Mouse (Mus musculus): ENCODE measurements around the gene Gpx3.

The Gpx3 gene
- long read RNA-seq, experiment 1, transcript Gpx3-201 (5 exons, 1,594 nt): major isoform, 186 of 198 reads
- long read RNA-seq, experiment 1, partial matches to known transcripts: 4 of 198 reads
- long read RNA-seq, experiment 1, other reads (novel, unspliced or antisense): 8 of 198 reads
- long read RNA-seq, experiment 2, transcript Gpx3-201 (5 exons, 1,594 nt): major isoform, 313 of 342 reads
- long read RNA-seq, experiment 2, partial matches to known transcripts: 24 of 342 reads
- long read RNA-seq, experiment 2, other reads (novel, unspliced or antisense): 5 of 342 reads

DNA sequence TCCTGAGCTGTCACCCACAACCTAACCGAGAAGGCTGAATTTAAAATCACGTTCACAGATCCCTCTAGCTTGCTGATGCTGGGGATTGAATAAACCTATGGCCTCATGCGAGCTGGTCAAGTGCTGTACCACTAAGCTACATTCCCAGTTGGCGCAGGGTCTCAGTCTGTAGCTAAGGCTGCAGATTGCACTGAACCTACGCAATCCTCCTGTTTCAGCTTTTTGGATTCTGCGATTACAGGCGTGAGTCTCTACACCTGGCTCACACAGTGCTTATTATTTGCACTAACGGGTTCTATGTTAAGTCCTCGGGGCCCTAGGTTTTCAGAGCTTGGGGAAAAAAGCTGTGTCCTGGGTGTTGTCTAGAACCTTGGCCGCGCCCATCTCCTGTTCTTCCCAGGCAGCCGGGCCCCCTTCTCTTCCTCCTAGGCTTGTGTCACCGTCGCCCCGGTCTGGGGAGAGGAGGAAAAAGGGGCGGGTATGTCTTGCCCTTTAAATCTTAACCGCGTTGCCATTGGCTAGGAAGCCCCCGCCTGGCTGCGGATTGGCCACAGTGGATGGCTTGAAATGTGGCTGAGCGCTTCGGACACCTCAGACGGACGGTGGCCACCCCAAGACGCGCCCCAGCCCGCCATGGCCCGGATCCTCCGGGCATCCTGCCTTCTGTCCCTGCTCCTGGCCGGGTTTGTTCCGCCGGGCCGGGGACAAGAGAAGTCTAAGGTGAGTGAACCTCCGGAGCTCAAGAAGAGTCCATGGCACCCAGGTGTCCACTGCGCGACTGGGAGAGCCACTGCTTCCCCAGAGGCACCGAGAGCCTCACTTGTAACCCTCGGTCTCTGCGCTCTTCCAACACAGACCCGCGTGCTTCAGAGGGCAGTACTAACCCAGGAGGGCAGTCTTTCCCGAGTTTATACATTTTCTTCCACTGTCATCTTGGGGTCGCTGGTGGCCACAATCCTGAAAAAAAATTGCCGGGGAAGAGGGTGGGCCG, at the start of gene Gpx3:
Gene Gpx3 (plus strand): TSS at position 121 of the 991 bp plus-strand sequence.
- intact Hi-C loops (cut with DNase I): no loop called here

DNA sequence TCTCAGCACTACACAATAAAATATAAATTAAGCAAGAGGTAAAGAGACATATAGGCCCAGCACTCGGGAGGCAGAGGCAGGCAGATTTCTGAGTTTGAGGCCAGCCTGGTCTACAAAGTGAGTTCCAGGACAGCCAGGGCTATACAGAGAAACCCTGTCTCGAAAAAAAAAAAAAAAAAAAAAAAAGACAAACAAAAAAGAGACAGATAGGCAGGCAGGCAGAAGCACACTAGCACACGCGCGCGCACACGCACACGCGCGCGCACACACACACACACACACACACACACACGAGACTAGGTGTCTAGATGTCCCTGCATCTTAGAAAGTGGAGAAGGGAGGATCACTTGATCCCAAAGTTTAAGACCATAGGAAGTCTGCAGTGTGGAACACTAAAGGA, 43.4 kb upstream of the Gpx3 start:
- intact Hi-C loops (cut with DNase I): loop anchor here (2.0 kb wide), 1 partner anchor 154 kb away; no protein-coding TSS in a partner anchor

DNA sequence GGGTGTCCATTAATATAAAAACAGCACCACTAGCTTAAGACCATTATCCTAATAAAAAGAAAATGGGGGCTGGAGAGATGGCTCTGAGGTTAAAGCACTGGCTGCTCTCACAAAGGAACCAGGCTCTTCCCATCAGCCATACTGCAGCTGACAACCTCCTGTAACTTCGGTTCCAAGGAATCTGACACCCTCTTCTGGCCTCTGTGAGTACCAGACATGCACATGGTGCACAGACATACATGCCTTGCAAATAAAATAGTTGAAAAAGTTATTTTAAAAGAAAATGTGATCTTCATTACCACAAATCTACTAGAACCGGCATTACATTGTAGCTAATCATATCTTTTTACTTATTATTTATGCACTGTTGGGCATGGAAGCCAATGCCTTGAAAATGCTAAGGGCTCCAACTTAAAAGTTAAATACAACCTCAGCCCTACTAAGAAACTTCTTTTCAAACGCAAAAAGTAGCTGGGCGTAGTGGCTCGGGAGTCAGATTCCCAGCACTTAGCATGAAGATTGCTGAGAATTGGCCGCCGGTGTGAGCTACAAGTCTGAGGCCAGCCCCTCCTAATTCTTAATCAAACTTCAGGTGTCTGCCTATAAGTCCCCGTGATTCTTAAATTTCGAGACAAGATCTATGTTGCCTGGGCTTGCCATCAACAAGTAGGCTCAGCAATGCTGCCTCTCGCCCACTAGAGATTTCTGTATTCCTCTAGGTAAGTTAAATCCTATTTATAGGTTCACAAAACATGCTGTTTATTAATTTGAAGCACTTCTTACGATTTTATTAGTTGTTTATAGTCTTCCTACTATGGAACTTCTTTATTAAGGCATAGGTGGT, 42.7 kb upstream of the Gpx3 start:
- intact Hi-C loops (cut with DNase I): loop anchor here (2.0 to 5.0 kb wide), 2 partner anchors 72 to 155 kb away; partner anchors contain the start of gene Cdc42se2

DNA sequence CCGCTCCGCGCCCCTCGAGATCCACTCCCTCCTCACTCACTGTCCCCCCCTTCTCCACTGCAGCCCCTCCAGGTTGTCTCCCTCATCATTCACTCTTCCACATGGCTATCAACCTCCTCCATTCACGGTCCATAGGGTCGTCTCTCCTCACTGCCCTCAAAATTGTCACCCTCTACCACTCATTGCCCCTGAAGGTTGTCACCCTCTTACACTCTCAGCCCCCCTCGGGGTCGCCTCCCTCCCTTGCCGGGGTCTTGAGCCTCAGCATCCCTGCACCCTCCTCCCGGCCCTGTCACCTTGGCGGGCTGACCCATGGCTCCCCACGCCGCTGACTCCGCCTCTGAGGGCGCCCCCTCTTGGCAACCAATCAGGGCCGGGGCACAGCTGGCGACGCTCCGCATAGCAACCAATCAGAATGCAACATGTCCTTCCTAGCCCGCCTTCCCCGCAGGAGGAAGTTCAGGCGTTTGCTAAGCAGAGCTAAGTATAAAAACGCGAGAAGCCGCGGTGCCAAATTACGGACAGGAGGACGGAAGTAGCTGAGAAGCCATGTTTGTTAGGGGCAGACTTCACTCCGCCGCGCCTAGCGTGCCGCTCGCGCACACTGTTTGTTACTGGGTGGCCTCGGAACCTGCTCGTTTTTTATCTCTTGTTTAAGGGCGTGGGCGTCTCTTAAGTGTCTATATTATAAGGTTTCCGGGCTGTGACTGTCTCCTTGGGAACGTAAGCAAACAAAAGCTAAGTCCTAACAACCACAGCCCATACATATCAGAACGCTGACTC, 41.8 kb upstream of the Gpx3 start, which contains the start of gene Lyrm7:
Gene Lyrm7 (minus strand): TSS at position 661 of the 783 bp plus-strand sequence.
- intact Hi-C loops (cut with DNase I): loop anchor here (5.0 kb wide), 1 partner anchor 73 kb away; the partner anchor contains the start of gene Cdc42se2

DNA sequence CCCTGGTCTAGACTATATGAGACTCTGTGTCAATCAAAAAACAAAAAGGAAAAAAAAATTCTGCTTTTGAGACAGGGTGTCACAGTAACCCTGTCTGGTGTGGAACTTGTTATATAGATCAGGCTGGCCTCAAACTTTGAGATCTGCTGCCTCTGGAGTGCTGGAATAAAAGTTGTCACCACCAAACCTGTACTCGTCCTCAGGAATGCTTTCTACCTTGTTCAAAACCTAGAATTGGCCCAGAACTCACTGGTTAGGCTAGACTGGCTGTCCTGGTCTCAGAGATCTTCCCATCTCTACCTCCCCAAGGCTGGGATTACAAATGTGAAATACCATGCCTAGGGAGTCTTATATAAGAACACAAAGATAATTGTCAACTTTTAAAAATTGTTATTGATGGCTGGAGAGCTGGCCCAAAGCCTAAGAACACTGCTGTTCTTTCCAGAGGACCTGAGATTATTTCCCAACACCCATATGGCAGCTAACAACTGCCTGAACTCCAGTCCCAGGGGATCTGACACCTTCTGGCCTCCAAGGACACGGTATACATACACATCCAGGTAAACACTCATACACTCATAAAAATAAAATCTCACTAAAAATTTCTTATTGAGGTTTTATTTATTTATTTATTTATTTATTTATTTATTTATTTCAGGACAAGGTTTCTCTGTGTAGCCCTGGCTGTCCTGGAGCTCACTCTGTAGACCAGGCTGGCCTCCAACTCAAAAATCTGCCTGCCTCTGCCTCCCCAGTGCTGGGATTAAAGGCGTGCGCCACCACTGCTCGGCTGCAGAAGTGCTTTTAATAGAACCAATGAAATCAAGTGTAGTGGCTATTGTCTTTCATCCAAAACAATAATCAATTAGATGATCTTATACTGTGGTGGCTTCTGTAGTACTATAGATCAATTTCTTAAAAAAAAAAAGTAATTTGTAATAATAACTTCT, 40.5 kb upstream of the Gpx3 start:
- intact Hi-C loops (cut with DNase I): loop anchor here (5.0 kb wide), 1 partner anchor 74 kb away; the partner anchor contains the start of gene Cdc42se2

DNA sequence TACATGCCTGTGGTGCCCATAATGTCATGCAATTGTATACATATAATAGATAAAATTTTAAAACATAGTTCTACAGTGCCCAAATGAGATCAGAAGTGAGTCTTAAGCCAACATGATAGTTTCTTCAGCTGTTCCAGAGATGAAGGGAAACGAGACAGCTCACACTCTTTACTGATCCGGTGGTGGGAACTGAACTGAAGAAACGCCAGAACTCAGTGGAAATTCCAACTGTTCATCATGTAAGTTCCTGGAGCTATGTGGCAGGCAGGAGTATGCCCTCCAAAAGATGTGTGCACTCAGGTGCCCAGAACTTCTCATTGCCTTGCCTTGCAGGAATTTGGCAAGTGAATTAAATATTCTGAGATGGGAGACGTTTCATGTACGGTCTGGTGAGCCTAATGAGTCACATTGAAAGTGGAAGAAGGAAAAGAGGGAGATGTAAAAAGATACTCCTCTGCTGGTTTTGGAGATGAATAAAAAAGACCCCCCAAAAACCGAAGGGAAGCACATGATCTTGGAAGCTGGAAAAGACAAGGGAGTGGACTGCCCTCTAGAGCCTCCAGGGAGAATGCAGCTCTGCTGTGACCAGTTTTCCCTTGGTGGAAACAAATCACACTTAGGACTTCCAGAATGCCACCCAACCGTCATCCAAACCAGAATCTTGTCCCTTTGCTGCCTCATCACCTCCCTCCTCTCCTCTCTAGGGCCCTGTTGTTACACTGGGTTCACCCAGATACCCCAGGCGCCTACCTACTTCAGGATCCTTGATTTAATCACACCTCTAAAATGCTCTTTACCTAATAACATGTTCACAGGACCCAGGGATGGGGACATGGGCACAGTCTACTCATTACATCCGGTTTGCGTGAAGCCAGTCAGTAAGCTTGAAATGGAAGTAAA, 39.4 kb upstream of the Gpx3 start:
- intact Hi-C loops (cut with DNase I): loop anchor here (1.0 to 5.0 kb wide), 2 partner anchors 76 to 160 kb away; partner anchors contain the start of gene Cdc42se2

DNA sequence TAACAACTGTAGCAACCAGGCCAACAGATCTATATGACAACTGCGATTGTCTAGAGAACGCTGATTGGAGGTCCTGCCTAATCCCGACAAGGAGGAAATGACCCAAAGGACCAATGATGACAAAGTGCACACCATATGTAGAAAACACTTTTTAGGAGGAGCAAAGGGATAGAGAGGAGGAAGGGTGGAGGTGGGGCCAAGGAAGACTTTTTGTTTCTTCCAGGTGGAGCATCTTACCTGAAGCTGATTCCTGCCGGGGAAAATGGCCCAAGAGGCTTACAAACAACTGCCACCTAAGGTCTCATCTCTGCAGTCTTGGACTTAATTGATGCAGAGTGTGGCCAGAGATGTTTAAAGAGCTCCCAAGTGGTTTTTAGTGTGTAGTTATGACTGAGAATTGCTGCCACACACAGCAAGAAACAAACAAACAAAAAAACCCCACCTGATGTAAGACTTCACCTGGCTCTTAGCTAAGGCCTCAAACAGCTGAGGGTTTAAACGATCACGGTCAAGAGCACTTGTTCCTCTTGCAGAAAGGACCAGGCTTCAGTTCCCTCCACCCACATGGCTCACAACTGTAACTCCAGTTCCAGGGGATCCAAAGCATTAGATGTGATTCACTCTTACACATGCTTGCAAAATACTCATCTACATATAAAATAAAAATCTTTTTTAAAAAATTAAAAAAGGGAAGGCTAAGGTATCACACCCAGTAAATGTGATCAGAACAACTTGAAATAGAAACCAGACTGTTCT, 36.7 kb upstream of the Gpx3 start:
- intact Hi-C loops (cut with DNase I): no loop called here

DNA sequence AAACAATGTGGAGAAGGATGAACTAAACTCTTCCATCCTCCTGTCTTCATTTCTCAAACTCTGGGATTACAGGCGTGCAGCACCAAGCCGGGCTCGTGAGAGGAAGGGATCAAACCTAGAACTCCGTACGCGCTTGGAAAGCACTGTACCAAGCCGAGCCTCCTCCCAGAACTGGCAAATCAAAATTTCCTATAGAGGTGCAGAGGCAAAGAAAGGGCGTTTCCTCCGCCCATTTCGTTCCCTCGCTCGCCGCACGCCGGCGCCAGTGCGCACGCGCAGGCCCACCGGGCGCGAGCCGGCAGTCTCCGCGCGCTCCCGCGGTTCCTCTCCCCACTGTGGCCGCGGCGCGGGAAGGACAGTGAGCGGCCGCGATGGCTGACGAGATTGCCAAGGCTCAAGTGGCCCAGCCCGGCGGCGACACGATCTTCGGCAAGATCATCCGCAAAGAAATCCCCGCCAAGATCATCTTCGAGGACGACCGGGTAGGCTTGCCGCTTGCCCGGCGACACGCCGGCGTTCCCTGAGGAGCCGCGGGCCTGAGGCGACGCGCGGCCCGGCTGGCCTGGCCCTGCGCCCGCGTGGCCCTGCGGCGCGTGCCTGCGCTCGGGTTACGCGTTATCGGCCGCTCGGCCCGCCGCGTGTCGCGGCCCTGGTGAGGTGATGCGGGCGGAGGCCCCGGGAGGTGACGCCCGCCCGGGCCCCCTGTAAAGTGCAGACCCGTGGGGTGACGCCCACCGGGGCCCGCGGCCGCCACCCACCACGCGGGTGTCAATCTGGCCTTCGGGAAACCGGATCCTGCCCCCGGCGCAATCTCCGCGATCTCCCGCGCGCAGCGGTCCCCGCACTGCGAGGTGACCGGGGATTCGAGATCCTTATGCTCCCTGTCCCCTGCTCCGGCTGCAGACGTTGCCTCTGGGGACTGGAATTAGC, 35.9 kb upstream of the Gpx3 start, which contains the start of gene Hint1:
Gene Hint1 (plus strand): TSS at position 265 of the 930 bp plus-strand sequence.
- intact Hi-C loops (cut with DNase I): no loop called here

DNA sequence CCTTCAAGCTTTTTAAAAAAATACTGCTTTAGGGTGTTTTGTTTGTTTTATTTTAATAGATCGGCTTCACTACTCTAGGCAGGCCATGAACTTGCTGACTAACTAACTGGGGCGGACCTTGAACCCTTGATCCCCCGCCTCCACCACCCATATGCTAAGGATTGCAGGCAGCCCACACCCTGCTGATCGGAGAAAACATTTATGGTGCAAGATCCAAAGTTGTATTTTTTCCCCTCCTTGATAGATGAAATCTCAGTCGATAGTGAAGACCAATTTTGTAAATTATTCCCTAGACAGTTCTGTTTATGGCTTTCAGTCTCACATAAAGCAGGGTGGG, 35.2 kb upstream of the Gpx3 start:
- intact Hi-C loops (cut with DNase I): no loop called here

DNA sequence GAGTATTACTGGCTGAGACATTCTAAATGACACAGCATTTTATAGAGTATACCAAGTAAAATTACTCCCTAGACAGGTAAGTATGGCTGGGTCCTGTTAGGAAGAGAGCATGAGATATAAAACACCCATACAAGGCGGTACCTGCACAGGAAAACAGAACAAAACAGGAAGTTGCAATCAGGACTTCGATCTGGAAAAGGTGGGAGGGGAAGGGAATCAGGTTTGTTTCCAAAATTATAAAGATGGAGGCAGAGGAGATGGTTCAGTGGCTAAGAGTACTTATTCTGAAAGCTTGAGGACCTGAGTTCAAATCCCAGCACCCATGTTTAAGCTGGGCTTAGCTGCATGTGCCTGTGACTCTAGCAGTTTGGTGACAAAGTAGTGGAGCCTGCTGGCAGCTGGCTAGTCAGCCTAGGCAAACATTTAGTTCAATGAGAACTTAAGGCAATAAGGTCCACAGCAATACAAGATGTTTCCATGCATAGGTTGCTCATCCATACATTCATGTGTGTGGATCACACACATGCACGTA, 34.3 kb upstream of the Gpx3 start:
- intact Hi-C loops (cut with DNase I): no loop called here

DNA sequence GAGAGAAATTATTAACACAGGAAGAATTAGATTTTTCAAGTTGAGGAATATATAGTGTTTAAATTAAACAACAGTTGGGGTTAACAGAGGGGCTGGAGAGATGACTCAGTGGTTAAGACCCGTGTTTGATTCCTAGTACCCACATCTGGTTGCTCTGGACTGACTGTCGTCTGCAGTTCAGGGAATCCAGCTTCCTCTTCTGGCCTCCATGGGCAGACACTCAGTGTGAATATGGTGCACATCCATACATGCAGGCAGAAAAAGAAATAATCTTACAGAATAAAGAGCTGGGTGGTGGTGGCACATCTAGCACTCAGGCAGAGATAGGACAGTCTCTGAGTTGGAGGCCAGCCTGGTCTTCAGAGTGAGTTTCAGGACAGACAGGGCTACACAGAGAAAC, 33.8 kb upstream of the Gpx3 start:
- intact Hi-C loops (cut with DNase I): no loop called here

DNA sequence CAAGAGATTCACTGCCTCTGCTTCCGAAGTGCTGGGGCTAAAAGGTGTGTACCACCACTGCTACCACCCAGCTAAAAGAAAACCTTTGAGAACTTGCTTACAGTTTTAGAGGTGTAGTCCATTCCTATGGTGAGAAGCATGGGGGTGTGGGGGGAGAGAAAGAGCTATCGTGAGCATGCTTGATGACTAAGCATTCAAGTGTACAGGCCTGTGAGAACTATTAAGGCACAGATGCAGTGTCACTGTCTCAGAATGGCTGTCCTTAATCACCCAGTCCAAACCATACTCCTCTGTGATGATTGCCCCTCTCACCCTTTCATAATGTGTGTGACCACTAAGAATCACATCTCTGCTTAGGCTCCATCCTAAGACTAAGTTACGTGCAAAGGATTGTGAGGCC, 32.9 kb upstream of the Gpx3 start:
- intact Hi-C loops (cut with DNase I): no loop called here

DNA sequence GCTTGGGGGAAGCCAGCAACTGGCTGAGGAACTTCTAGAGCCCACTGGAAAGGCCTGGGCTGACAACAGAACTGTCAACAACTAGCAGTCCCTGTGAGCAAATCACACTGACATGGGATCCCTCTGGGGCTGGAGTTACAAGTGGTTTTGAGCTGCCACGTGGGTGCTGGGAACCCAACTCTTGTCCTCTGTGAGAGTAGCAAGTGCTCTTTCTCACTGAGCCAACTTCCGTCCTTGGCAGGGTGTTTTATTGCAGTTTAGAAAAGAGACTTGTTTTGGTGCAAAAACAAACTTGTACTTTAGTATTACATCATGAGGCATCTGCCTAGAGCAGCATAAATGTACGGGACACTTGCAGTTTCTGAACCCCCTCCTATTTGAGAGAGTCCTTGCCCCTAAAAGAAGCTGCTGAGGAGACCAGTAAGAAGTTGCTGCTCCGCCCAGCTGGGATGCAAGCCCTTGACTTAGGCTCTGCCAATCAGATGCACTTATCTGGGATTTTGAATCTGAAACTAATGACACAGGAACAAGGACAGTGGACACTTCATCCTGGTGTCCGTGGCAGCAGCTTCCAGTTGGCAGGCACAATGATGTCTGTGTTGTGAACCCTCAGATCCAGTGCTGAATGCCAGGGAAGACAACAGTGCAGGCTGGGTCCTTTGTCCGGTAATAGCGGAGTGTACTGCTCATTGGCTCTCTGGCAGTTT, 30.3 kb upstream of the Gpx3 start:
- intact Hi-C loops (cut with DNase I): no loop called here

DNA sequence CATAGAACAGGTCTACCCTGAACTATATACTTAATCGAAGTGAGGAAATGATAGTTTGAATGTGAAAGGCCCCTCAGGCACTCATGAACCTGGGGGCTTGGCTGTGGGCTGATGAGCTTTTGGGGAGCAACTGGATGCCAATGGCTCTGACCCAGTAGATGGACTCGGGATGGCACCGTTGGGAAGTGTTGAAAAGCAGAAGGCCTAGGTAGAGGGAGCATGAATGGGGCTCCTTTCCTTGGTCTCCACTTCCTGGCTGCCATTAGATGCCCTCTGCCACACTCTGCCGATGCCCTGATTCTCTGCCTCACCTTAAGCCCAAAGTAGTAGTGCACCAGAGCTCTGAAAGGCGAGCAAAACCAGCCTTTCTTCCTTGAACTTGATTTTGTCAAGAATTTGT, 26.2 kb upstream of the Gpx3 start:
- intact Hi-C loops (cut with DNase I): no loop called here

DNA sequence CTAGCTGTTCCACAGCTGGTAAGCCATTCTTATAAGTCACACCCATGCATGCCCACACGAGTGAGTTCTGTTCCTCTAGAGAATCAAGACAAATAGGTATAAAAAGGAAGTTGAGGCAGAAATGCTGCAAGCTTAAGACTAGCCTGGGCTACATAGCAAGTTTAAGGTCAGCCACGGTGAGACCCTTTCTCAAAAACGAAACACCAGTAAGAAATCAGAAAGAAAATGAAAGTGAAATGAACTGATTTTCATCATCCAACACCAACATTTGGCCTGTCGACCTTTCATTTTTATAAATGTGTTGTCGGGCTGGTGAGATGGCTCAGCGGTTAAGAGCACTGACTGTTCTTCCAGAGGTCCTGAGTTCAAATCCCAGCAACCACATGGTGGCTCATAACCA, 23.4 kb upstream of the Gpx3 start:
- intact Hi-C loops (cut with DNase I): loop anchor here (1.0 kb wide), 2 partner anchors 48 to 105 kb away; no protein-coding TSS in a partner anchor
